Mouse (Mus musculus) heart, embryonic 14.5 days (tissue): ENCODE measurements at regions not wholly inside any gene's neighbourhood (a gene's known extent, or its start where the extent isn't known, plus 50 kb on each side); places are given as distances from the start of the nearest gene placed in this dataset.

Source experiments
- ATAC-seq: fragments of 200-750 bp; cut with Nextera tagmentation; 2 replicates; pipeline ENCODE4 v1.8.0; 2017; ENCODE audit warnings: low read depth, moderate TSS enrichment; ENCODE audit not compliant: insufficient number of reproducible peaks, insufficient read depth, low FRiP score
- H3K27ac ChIP-seq, 2 experiments: fragments of 200-500 bp in 1 of 2; fragments of 300-500 bp in 1 of 2; sonication (generic) in 1 of 2; replicated peaks in 1 of 2; 2 replicates each; pipeline ENCODE4 v1.5.1; 2012 to 2014; ENCODE audit warnings: low read depth in 2 of 2, low read length in 2 of 2, control low read depth in 1 of 2, mild to moderate bottlenecking in 1 of 2, mixed read lengths in 1 of 2; ENCODE audit not compliant: control insufficient read depth in 1 of 2, insufficient read depth in 1 of 2
- H3K27me3 ChIP-seq: fragments of 300-500 bp; sonication (generic); 2 replicates; pipeline ENCODE4 v1.6.1; 2014; ENCODE audit warnings: mild to moderate bottlenecking, low read length, control low read depth; ENCODE audit not compliant: control insufficient read depth, insufficient read depth
- H3K36me3 ChIP-seq: fragments of 300-500 bp; sonication (generic); 2 replicates; pipeline ENCODE4 v1.6.1; 2014; ENCODE audit warnings: mild to moderate bottlenecking, control low read depth, low read length, mixed read lengths; ENCODE audit not compliant: control insufficient read depth, insufficient read depth
- H3K4me1 ChIP-seq, 2 experiments: fragments of 200-500 bp in 1 of 2; fragments of 300-500 bp in 1 of 2; sonication (generic) in 1 of 2; 2 replicates each; pipeline ENCODE4 v1.6.1; 2012 to 2014; ENCODE audit warnings: low read length in 2 of 2, control low read depth in 1 of 2, mixed read lengths in 1 of 2; ENCODE audit not compliant: control insufficient read depth in 2 of 2, insufficient read depth in 2 of 2
- H3K4me2 ChIP-seq: fragments of 300-500 bp; sonication (generic); 2 replicates; pipeline ENCODE4 v1.6.1; 2014; ENCODE audit warnings: mild to moderate bottlenecking, low read length
- H3K4me3 ChIP-seq, 2 experiments: fragments of 200-500 bp in 1 of 2; fragments of 300-500 bp in 1 of 2; sonication (generic) in 1 of 2; 2 replicates each; pipeline ENCODE4 v1.5.1; 2012 to 2014; ENCODE audit warnings: low read length in 2 of 2, mild to moderate bottlenecking in 2 of 2, control low read depth in 1 of 2, low read depth in 1 of 2, moderate library complexity in 1 of 2; ENCODE audit not compliant: control insufficient read depth in 1 of 2, insufficient read depth in 1 of 2
- H3K9ac ChIP-seq: fragments of 300-500 bp; sonication (generic); 2 replicates; pipeline ENCODE4 v1.6.1; 2014; ENCODE audit warnings: mild to moderate bottlenecking, low read length
- H3K9me3 ChIP-seq: fragments of 300-500 bp; sonication (generic); 2 replicates; pipeline ENCODE4 v1.6.1; 2016; ENCODE audit warnings: low read length, control low read depth; ENCODE audit not compliant: control insufficient read depth
- WGBS: fragments of 180-500 bp; shearing (Covaris S2); extraction: QIAGEN DNeasy Blood & Tissue Kit; methylation state at CpG from one replicate; pipeline ENCODE4 v1.1.7; 2014; 5-methylcytosine and 5-hydroxymethylcytosine counted together

DNA sequence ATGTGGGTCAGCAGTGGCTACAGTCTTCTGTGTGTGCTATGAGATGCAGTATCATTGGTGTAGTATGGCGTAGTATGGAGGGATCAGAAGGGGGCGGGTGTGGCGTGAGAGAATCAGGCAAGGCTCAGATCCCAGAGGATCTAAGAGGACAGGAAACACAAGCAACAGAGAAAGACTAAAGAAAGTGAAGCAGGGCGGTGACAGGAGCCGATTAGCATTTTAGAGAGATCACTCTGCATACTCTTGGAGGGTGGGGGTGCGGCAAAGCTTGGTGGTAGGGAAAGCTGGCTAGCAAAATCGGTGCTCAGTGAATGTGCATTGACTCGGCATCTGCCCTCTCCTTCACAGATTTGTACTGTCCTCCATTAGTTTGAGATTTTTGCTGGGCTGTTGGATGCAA is 93.1 kb upstream of the Mphosph6 start:
- H3K9me3 ChIP-seq = no peaks in the 10 kb centered on the region
- no peaks in the 10 kb centered on the region for H3K27me3 ChIP-seq
- WGBS = 43% methylated on average over 8 of the region's 8 CpGs
- no peak overlapping the region for H3K4me3 ChIP-seq
- no peaks in the 10 kb centered on the region for H3K36me3 ChIP-seq
- H3K4me1 ChIP-seq = no peaks in the 10 kb centered on the region
- H3K9ac ChIP-seq = no peak overlapping the region
- no peak overlapping the region for H3K27ac ChIP-seq
- no peak for ATAC-seq
- H3K4me2 ChIP-seq = no peak overlapping the region

DNA sequence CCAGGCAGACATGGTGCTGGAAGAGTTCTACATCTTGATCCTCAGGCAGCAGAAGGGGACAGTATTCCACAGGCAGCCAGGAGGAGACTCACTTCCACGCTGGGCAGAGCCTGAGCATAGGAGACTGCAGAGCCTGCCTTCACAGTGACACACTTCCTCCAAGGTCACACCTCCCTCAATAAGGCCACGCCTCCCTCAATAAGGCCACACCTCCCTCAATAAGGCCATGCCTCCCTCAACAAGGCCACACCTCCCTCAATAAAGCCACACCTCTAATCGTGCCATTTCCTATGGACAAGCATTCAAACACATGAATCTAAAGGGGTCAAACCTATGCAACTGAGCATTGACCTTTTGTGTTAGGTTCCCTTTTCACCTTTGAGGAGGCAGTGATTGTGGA is 88.5 kb upstream of the Mphosph6 start:
- no peak overlapping the region for H3K4me2 ChIP-seq
- H3K27me3 ChIP-seq = no peaks in the 10 kb centered on the region
- no peak for ATAC-seq
- no peak overlapping the region for H3K27ac ChIP-seq
- no peaks in the 10 kb centered on the region for H3K9me3 ChIP-seq
- no peak overlapping the region for H3K9ac ChIP-seq
- WGBS = 65% methylated on average over 3 of the region's 3 CpGs
- no peak overlapping the region for H3K4me3 ChIP-seq
- H3K36me3 ChIP-seq = no peaks in the 10 kb centered on the region
- H3K4me1 ChIP-seq = no peaks in the 10 kb centered on the region

DNA sequence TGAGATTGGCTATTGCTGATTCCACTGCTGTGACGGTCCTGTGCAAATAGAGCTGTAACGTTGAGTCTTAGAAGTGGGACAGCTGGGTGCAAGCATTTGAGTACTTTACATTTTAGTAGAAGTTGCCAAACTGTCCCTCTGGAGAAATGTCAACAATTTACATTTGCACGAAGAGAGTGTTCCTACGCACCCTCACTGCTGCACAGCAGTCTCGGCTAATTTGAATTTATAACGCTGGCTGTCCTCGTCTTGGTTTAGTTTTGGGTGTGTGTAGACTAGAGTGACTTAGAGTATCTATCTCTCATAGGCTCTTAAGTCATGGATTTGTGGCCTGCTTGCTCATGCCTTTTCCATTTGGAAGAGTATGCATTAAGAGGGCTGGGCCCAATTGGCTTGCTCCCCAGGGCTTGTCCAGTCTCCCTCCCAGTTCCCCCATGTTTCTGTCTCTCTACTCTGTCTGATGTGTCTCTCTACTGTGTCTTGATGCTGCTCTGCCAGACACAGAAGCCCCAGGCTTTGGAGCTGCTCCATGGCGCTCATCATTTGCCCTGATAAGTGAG is 79.8 kb upstream of the Mphosph6 start:
- ATAC-seq = no peak
- H3K4me2 ChIP-seq = no peak overlapping the region
- H3K9ac ChIP-seq = no peak overlapping the region
- H3K4me1 ChIP-seq = no peaks in the 10 kb centered on the region
- H3K36me3 ChIP-seq = no peaks in the 10 kb centered on the region
- H3K9me3 ChIP-seq = no peaks in the 10 kb centered on the region
- H3K4me3 ChIP-seq = no peak overlapping the region
- 88% methylated on average over 8 of the region's 8 CpGs for WGBS
- no peaks in the 10 kb centered on the region for H3K27me3 ChIP-seq
- no peak overlapping the region for H3K27ac ChIP-seq

GRCm38 (mm10) chr8:117880279-117880975 is 78.7 kb upstream of the Mphosph6 start:
- no peaks in the 10 kb centered on the region for H3K36me3 ChIP-seq
- no peak overlapping the region for H3K27ac ChIP-seq
- H3K4me3 ChIP-seq = no peak overlapping the region
- no peaks in the 10 kb centered on the region for H3K27me3 ChIP-seq
- 71% methylated on average over 13 of the region's 13 CpGs for WGBS
- ATAC-seq = no peak
- no peaks in the 10 kb centered on the region for H3K4me1 ChIP-seq
- no peaks in the 10 kb centered on the region for H3K9me3 ChIP-seq
- no peak overlapping the region for H3K9ac ChIP-seq
- no peak overlapping the region for H3K4me2 ChIP-seq

- WGBS = 76% methylated on average over 4 of the region's 4 CpGs
- H3K9me3 ChIP-seq = no peaks in the 10 kb centered on the region
- no peaks in the 10 kb centered on the region for H3K4me1 ChIP-seq
- no peaks in the 10 kb centered on the region for H3K36me3 ChIP-seq
- H3K27ac ChIP-seq = no peak overlapping the region
- no peaks in the 10 kb centered on the region for H3K27me3 ChIP-seq
- H3K9ac ChIP-seq = no peak overlapping the region
- no peak for ATAC-seq
- no peak overlapping the region for H3K4me2 ChIP-seq
- no peak overlapping the region for H3K4me3 ChIP-seq
Measured at GRCm38 (mm10) chr8:117873611-117874010, 71.9 kb upstream of the Mphosph6 start.

DNA sequence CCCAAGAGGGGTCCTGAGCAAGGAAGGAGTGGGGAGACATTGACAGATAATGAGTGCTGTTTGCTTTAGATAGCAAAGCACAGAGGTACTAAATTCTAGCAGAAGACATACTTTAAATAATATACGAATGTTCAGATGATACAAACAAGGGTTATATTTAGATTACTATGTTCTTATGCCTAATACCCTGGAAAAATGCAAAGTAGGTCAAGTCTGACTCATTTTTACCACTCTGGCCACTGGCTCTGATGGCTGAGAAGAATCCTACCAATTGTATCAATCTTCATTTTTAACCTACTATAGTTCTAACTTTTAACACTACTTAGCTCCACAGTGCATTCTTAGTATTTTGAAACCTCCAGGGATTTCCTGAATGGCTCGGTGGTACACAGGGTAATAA is 65.4 kb upstream of the Mphosph6 start:
- no peak overlapping the region for H3K4me2 ChIP-seq
- H3K27ac ChIP-seq = no peak overlapping the region
- no peak for ATAC-seq
- H3K9ac ChIP-seq = no peak overlapping the region
- 65% methylated on average over 2 of the region's 2 CpGs for WGBS
- no peaks in the 10 kb centered on the region for H3K4me1 ChIP-seq
- no peak overlapping the region for H3K4me3 ChIP-seq
- no peaks in the 10 kb centered on the region for H3K9me3 ChIP-seq
- no peaks in the 10 kb centered on the region for H3K36me3 ChIP-seq
- no peaks in the 10 kb centered on the region for H3K27me3 ChIP-seq

DNA sequence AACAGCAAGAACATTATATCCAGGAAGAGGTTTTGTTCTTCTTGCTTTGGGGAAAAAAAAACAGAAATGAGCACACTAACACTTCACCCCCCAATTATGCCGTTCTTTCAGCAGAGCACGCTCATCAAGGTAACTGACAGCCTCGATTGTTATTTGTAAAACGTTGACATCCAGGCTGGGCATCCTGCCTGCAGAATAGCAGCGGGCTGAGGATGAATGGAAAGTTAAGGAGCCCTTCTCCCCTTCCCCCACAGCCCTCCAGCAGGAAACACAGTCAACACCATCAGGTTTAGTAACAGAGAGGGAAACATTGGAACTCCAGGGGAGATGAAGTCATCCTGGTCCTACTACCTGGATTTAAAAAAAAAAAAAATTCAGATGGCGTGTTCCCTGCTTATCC is 63.3 kb upstream of the Mphosph6 start:
- Histone ChIP-seq H3K27me3 (no peaks in the 10 kb centered on the region), H3K27ac (no peak overlapping the region), H3K9ac (no peak overlapping the region), H3K4me3 (no peak overlapping the region), H3K4me1 (peaks cover 0 to under 1% of the 10 kb centered on the region in 2 experiments; a peak in 1 of 4 replicates), H3K9me3 (no peaks in the 10 kb centered on the region), H3K36me3 (no peaks in the 10 kb centered on the region), H3K4me2 (no peak overlapping the region)
- no peak for ATAC-seq
- 34% methylated on average over 6 of the region's 6 CpGs for WGBS

- Histone ChIP-seq H3K4me2 (no peak overlapping the region), H3K4me3 (no peak overlapping the region), H3K27ac (no peak overlapping the region), H3K36me3 (no peaks in the 10 kb centered on the region), H3K9ac (no peak overlapping the region), H3K4me1 (peaks cover 0 to 5% of the 10 kb centered on the region in 2 experiments; a peak in 1 of 4 replicates), H3K27me3 (no peaks in the 10 kb centered on the region), H3K9me3 (no peaks in the 10 kb centered on the region)
- 37% methylated on average over 2 of the region's 2 CpGs for WGBS
- ATAC-seq = no peak
Measured at GRCm38 (mm10) chr8:117863837-117864236, 62.1 kb upstream of the Mphosph6 start.
